Mouse (Mus musculus) layer of hippocampus, adult 11-12 months (tissue): Measurements from ENCODE around the gene Fam98b.

Source experiments
- DNase-seq: peaks from one replicate; pipeline ENCODE4 v3.0.0; 2022; ENCODE audit warnings: low spot score

Gene Fam98b

GRCm38 (mm10) chr2:117303391-117304350, 54.1 kb downstream of the Fam98b start:
- DNase-seq = no peak

GRCm38 (mm10) chr2:117304941-117305340, 55.4 kb downstream of the Fam98b start:
- DNase-seq = peak; percentile 33

GRCm38 (mm10) chr2:117307959-117308358, 58.4 kb downstream of the Fam98b start:
- no peak for DNase-seq

GRCm38 (mm10) chr2:117309046-117309445, 59.5 kb downstream of the Fam98b start:
- no peak for DNase-seq

GRCm38 (mm10) chr2:117311349-117311748, 61.8 kb downstream of the Fam98b start:
- DNase-seq = no peak

GRCm38 (mm10) chr2:117312030-117312429, 62.5 kb downstream of the Fam98b start:
- no peak for DNase-seq

GRCm38 (mm10) chr2:117312441-117312895, 62.9 kb downstream of the Fam98b start:
- peak; percentile 16 for DNase-seq

- DNase-seq = no peak
Measured at GRCm38 (mm10) chr2:117313586-117314235, 64.2 kb downstream of the Fam98b start.

- no peak for DNase-seq
Measured at GRCm38 (mm10) chr2:117318991-117319390, 69.5 kb downstream of the Fam98b start.
